Mouse (Mus musculus) embryonic facial prominence, embryonic 10.5 days (tissue): ENCODE results near the gene Mapk8ip3. TPM values are rescaled to one million over a fixed set of nuclear protein-coding genes. Genes with fewer than 3 reads are reported as not detected.

Source experiments
- DNase-seq: peaks from one replicate; pipeline ENCODE4 v3.0.0-alpha.2; 2017; ENCODE audit warnings: low spot score
- H3K27ac ChIP-seq: fragments of 300-500 bp; sonication (generic); replicated peaks from 2 replicates; pipeline ENCODE4 v1.5.1; 2016; ENCODE audit warnings: mild to moderate bottlenecking
- H3K27me3 ChIP-seq: fragments of 300-500 bp; sonication (generic); replicated peaks from 2 replicates; pipeline ENCODE4 v1.6.1; 2016; ENCODE audit warnings: low read depth, mild to moderate bottlenecking; ENCODE audit not compliant: poor library complexity, severe bottlenecking
- H3K36me3 ChIP-seq: fragments of 300-500 bp; sonication (generic); replicated peaks from 2 replicates; pipeline ENCODE4 v1.6.1; 2016; ENCODE audit warnings: mild to moderate bottlenecking, moderate library complexity
- H3K4me1 ChIP-seq: fragments of 300-500 bp; sonication (generic); 2 replicates; pipeline ENCODE4 v1.6.1; 2016
- H3K4me3 ChIP-seq: fragments of 300-500 bp; sonication (generic); 2 replicates; pipeline ENCODE4 v1.5.1; 2016; ENCODE audit warnings: mild to moderate bottlenecking, moderate library complexity
- H3K9me3 ChIP-seq: fragments of 300-500 bp; sonication (generic); 2 replicates; pipeline ENCODE4 v1.6.1; 2016; ENCODE audit warnings: mild to moderate bottlenecking
- WGBS: fragments of 180-500 bp; shearing (Covaris S2); methylation state at CpG from one replicate; pipeline ENCODE4 v1.1.7; 2016; 5-methylcytosine and 5-hydroxymethylcytosine counted together
- polyA plus RNA-seq: library from polyadenylated mRNA; unstranded; fragments of >200 nt; fragmentation: Nextera tagmentation; extraction: Ambion mirVana; gene quantifications from 2 replicates; pipeline ENCODE4 v1.2.1, GENCODE M21; 2016

The Mapk8ip3 gene
- polyA plus RNA-seq, 1 experiment from 2014 or later: 40.9 TPM

DNA sequence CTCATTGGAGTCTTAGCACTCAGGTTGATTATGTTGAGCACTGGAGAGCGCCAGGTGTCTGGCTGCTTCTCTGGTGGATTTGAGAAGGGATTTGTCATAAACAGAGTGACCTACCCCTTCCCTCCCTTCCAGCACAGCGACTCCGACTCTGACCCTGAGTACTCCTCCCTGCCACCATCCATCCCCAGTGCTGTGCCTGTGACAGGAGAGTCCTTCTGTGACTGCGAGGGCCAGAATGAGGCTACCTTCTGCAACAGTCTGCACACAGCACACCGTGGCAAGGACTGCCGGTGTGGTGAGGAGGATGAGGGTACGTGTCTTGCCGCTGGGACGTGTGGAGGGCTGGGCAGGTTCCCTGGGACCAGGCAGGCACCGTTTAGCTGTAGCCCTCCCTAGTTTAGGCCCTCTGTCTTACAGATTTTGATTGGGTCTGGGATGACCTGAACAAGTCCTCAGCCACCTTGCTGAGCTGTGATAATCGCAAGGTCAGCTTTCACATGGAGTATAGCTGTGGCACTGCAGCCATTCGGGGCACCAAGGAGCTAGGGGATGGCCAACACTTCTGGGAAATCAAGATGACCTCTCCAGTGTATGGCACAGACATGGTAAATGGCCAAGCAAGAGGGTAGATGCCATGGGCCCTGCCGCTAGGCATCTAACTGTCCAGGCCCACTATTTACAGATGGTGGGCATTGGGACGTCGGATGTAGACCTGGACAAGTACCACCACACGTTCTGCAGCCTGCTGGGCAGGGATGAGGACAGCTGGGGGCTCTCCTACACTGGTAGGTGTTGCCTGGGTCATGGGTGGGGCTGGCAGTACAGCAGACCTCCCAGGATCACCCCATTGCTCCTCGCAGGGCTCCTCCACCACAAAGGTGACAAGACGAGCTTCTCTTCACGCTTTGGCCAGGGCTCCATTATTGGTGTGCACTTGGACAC is 46.4 kb downstream of the Mapk8ip3 start:
- peaks cover 57% of the 10 kb centered on the region for H3K36me3 ChIP-seq

DNA sequence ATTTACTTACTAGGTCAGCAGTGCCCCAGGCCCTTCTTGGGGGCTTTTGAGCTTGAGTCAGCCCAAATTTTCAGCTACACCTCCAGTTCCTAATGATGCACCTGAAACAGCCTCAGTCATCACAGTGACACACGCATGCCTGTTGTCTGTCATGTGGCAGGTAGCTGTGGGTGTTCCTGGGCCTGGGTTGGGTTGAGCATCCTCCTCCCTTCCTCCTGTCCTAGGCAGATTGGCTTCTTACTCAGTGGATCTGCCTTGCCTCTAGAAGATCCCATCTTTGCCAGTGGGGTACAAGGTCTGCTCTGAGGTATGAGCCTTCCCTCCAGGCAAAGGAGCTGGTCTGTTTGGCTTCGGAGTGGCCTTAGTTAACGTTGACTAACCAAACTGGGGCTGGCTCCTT is 47.9 kb downstream of the Mapk8ip3 start:
- no peaks in the 10 kb centered on the region for H3K9me3 ChIP-seq
- H3K27me3 ChIP-seq: no peaks in the 10 kb centered on the region
- 0 out of 2 replicates have a peak overlapping the region, but pooled peaks have one; percentile 11 for H3K4me3 ChIP-seq
- H3K27ac ChIP-seq: no peak overlapping the region
- peaks cover 31% of the 10 kb centered on the region for H3K4me1 ChIP-seq
- no peak for DNase-seq
- WGBS: 89% methylated on average over 3 of the region's 3 CpGs
- H3K36me3 ChIP-seq: peaks cover 67% of the 10 kb centered on the region

More for the DNA sequence above, 46.4 kb downstream of the Mapk8ip3 start:
- 90% methylated on average over 19 of the region's 19 CpGs for WGBS
- peak overlapping the region; percentile 24 for H3K4me3 ChIP-seq
- no peaks in the 10 kb centered on the region for H3K9me3 ChIP-seq
- H3K4me1 ChIP-seq: peaks cover 35% of the 10 kb centered on the region
- H3K27ac ChIP-seq: no peak overlapping the region
- DNase-seq: no peak
- H3K27me3 ChIP-seq: no peaks in the 10 kb centered on the region

DNA sequence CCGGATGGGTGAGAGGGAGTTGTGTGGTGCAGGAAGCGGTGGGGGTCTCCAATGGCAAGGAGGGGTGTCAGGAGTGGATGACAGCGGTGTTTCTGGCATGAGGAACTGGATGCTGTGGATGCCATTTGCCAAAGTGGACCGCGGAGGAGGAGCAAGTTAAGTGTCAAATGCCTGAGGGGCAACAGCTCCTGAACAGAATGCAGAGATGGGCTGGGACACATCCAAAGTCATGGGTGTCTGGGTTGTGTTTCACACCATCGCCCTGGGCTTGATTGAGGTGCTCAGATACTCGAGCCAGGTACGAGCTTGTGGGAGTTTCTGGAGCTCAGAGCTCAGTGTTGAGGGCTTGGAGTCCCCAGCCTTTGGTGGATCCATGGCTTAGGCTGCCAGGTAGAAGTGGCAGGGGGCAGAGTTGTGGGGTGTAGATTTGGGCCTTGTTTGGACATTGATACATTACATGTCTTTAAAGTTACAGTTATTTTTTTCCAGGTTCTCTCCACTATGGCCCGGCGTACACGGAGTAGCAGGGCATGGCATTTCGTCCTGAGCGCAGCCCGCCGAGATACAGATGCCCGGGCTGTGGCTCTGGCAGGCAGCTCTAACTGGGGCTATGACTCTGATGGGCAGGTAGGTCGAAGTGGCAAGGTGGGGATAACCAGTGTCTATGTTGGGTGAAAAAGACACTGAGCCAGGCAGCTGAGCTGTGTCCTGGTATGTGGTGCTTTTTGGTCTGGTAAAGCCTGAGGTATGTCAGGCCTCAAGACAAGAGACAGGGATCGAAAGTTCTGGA is 49.3 kb downstream of the Mapk8ip3 start:
- peak overlapping the region; percentile 85 for H3K27ac ChIP-seq
- DNase-seq: no peak
- WGBS: 66% methylated on average over 18 of the region's 18 CpGs
- peak overlapping the region; percentile 84 for H3K4me3 ChIP-seq
- H3K9me3 ChIP-seq: no peaks in the 10 kb centered on the region
- H3K4me1 ChIP-seq: peaks cover 24% of the 10 kb centered on the region
- H3K36me3 ChIP-seq: peaks cover 67% of the 10 kb centered on the region
- no peaks in the 10 kb centered on the region for H3K27me3 ChIP-seq

DNA sequence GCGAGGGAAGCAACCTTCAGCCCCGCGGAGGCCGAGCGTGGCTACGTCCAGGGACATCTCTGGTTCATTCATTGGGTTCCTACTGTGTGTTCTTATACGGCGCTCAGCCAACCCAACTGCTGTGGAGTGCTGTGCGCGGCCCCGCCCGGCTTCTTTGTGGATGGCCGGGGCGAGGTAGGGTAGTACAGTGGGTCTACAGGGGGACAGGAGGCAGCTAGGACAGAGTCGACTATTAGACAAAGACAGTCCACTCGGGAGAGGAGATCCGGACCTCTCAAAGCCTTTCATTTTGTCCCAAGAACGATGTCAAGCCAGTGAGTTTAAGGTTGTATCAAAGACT is 49.9 kb downstream of the Mapk8ip3 start:
- H3K36me3 ChIP-seq: peaks cover 67% of the 10 kb centered on the region
- no peaks in the 10 kb centered on the region for H3K27me3 ChIP-seq
- H3K4me3 ChIP-seq: peak overlapping the region; percentile 84
- under 1% methylated on average over 18 of the region's 18 CpGs for WGBS
- H3K9me3 ChIP-seq: no peaks in the 10 kb centered on the region
- H3K27ac ChIP-seq: peak overlapping the region; percentile 85
- H3K4me1 ChIP-seq: peaks cover 28% of the 10 kb centered on the region
- DNase-seq: no peak

DNA sequence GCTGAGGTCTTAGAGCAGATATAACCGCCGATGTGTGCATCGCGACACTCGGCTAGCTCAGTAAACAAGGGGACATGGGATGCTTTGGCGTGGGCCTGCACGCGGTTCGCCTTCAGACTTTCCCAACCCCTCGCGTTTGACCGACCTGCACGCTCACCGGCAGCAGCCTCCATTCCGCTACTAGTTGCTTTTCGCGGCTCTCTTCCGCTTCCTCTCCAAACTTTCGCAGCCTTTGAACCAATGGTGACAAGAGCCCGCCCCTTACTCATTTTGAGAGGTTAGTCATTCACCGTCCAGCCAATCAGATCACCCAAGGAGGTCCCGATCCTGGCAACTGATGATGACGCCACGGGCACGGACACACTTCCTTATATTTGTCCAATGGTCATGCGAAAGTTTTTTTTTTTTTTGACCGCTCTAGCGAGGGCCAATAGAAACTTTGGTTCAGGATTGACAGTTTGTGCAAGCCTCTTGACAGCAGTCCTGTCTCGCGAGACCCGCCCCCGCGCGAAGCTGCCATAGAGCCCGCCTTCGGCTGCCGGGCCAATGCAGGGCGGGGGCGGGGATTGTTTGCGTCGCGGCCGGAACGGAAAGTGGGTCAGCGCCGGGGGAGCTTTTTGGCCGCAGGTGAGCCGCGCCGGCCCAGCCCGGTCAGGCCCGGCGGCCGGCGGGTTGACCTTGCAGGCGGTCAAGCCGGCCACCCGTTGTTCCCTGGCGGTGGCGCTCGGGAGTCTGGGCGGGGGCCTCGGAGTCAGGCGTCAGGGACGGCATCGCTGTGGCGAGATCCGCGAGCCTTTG is 50.4 kb downstream of the Mapk8ip3 start, which contains the start of the genes Nubp2 and Spsb3:
Gene Nubp2, minus strand, starts transcription at position 216 of the 798 bp plus-strand sequence.
Gene Spsb3, plus strand, starts transcription at position 510 of the 798 bp plus-strand sequence.
- peaks cover 65% of the 10 kb centered on the region for H3K36me3 ChIP-seq
- DNase-seq: peak; percentile 97
- no peaks in the 10 kb centered on the region for H3K9me3 ChIP-seq
- peak within 1 kb of the TSS; percentile 84 for H3K4me3 ChIP-seq
- H3K27me3 ChIP-seq: no peaks in the 10 kb centered on the region
- H3K27ac ChIP-seq: peak within 1 kb of the TSS; percentile 85
- H3K4me1 ChIP-seq: peaks cover 34% of the 10 kb centered on the region
- under 1% methylated on average over 69 of the region's 69 CpGs for WGBS

DNA sequence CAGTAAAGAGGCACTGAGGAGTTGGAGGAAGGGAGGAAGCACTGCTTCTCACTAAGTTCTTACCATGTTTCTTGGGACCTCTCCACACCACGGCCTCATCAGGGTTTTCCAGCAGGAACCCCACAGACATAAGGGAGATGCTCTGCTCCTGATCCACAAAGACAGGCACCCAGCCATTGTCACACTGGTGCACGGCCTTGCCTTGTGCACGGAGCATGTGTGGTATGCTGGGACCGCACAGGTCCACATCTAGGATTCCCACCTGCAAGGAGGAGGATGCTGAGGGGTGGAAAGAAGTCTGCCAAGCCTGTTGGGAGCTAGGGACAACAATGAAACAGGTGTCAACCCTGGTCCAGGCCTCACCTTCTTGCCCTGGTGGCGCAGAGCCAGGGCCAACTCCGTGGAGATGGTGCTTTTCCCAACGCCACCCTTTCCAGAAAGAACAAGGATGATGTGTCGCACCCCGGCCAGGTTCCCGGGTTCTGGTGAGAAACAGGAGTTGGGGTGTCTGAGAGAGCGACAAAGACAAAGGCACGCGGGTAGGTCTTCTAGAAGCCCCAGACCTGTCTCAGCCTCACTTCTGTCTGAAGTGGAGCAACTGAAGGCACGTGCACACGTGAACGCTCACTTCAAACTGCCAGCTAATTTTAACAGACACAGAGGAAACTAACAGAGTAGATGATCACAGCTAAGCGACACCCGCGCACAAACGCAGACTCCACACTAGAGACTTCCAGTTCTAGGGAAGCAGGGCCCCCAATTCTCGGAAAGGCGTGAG is 51.2 kb downstream of the Mapk8ip3 start:
- 26% methylated on average over 22 of the region's 22 CpGs for WGBS
- H3K4me1 ChIP-seq: peaks cover 41% of the 10 kb centered on the region
- no peaks in the 10 kb centered on the region for H3K27me3 ChIP-seq
- no peak for DNase-seq
- H3K36me3 ChIP-seq: peaks cover 57% of the 10 kb centered on the region
- H3K9me3 ChIP-seq: no peaks in the 10 kb centered on the region
- H3K4me3 ChIP-seq: peak overlapping the region; percentile 84
- H3K27ac ChIP-seq: peak overlapping the region; percentile 62; the same call in 1 of the 2 replicates

DNA sequence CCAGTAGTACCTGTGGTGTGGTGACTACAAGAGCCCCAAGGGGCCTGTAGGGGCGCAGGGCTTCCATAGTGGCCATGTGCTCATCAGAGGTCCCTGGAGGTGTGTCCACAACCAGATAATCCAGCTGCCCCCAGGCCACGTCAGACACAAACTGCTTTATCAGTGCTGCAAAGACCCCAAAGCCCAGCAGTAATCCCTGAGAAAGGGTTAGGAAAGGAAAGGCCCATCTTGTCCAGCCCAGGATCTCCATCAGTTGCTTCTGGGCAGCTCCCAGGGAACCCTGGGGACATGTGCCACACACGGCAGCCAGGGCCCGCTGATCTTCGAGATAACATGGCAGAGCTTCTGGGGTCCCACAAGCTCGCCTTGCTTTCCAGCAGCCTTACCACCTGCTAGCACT is 52.4 kb downstream of the Mapk8ip3 start:
- Histone ChIP-seq H3K4me1 (peaks cover 42% of the 10 kb centered on the region), H3K27me3 (no peaks in the 10 kb centered on the region), H3K4me3 (peak overlapping the region; percentile 84; the same call in 1 of the 2 replicates), H3K27ac (no peak overlapping the region), H3K9me3 (no peaks in the 10 kb centered on the region), H3K36me3 (peaks cover 45% of the 10 kb centered on the region)
- no peak for DNase-seq
- 87% methylated on average over 6 of the region's 6 CpGs for WGBS

DNA sequence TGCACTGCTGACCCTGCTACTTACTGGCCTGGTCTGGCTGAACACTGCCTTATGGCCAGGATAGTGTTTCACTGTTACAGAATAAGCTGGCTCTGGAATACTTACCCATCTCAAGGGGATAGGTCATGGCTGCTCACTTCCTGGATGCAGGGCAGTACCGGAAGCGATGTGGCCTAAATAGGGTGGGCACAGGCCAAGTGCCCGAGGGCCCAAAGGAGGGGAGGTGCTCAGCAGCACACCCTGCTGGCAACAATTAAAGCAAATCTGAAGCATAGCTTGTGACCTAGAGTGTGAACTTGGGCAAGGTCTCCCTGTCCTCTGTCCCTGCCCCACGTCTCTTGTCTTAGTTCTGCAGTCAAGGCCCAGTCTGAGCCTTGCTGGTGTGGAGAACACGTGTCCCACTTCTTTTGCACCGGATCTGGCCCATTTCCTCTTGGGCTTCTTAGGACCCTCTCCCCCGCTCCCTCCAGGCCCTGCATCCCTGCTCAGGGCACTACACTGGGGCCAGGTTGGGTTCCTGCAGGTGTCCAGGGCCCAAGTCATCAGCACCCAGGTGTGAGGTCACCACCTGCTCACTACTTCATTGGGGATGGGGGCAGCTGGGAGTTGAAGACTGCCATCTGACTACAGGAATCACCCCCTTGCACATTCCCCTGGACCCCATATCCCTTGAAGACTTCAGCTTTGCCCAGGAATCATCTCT is 54.9 kb downstream of the Mapk8ip3 start:
- peak overlapping the region; percentile 75 for H3K27ac ChIP-seq

DNA sequence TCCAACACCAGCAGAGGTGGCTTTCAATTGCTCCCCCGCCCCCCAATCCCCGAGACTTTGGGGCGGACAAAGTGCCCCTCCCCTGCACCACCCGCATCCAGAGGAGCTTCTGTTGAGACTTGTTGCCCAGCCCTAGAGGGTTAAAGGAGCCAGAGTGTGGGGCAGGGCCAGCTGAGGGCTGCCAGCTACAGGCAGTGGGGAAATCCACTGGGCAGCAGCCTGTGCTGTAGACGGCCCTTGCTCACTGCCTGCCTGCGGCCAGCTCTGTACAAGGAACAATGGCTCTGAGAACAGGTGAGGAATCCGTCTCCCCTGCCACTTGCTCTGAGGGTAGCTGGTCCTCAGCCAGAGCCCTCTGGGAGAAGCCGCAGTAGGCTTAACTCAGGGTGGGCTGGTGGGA is 58.2 kb downstream of the Mapk8ip3 start:
- peaks cover 20% of the 10 kb centered on the region for H3K36me3 ChIP-seq
- H3K27me3 ChIP-seq: no peaks in the 10 kb centered on the region
- H3K4me1 ChIP-seq: peaks cover 37% of the 10 kb centered on the region
- no peaks in the 10 kb centered on the region for H3K9me3 ChIP-seq
- peak overlapping the region; percentile 79 for H3K27ac ChIP-seq
- WGBS: 73% methylated on average over 8 of the region's 8 CpGs
- peak overlapping the region; percentile 26; the same call in 1 of the 2 replicates for H3K4me3 ChIP-seq
- DNase-seq: no peak

More for the DNA sequence above, 54.9 kb downstream of the Mapk8ip3 start:
- Histone ChIP-seq H3K9me3 (no peaks in the 10 kb centered on the region), H3K27me3 (no peaks in the 10 kb centered on the region), H3K4me1 (peaks cover 48% of the 10 kb centered on the region), H3K4me3 (peak overlapping the region; percentile 26; the same call in 1 of the 2 replicates), H3K36me3 (peaks cover 35% of the 10 kb centered on the region)
- WGBS: 43% methylated on average over 7 of the region's 7 CpGs
- DNase-seq: peak; percentile 68

DNA sequence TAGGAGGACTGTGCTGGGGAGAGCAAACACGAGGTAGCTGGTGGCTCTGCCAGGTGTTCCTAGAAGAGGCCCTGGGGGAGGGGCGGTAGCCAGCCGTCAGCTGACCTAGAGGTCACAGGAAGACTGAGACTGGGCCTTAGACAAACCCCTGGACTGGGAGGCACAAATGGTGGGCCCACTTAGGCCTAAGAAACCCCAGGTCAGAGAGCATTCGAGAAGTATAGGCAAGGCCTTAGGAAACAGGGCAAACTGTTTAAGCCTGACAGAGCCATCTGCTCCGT is 58.7 kb downstream of the Mapk8ip3 start:
- WGBS: 27% methylated on average over 5 of the region's 5 CpGs
- peak overlapping the region; percentile 26; the same call in 1 of the 2 replicates for H3K4me3 ChIP-seq
- peak overlapping the region; percentile 79 for H3K27ac ChIP-seq
- H3K36me3 ChIP-seq: peaks cover 15% of the 10 kb centered on the region
- DNase-seq: peak; percentile 37
- peaks cover 37% of the 10 kb centered on the region for H3K4me1 ChIP-seq
- no peaks in the 10 kb centered on the region for H3K9me3 ChIP-seq
- no peaks in the 10 kb centered on the region for H3K27me3 ChIP-seq
